Mouse (Mus musculus): ENCODE data around the gene Rbms3.

DNA sequence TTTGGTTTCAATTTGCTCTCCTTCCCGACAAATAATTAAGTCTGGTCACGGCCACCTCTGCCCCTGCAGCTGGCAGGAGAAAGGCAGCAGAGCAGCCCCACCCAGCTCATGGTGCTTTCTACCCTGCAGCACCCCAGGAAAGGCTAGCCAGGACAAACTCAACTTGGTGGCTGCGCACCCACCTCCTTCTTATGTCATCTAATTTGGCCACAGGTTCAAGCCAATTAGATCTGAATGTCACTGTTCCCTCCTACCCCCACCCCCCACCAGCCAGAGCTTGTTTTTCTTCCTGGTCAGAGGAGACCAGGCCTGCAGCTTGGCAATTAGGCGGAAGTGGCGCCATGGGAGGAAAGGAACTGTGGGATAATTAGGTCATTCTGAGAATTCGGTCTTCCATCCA is 664.0 kb downstream of the Rbms3 start:
- TF ChIP-seq CTCF (IDR thresholded peaks at IDR 0.05; ENCODE audit: insufficient read depth, low read depth, low read length): no peak
- TF ChIP-seq POLR2A (IDR thresholded peaks at IDR 0.05; ENCODE audit: insufficient read depth, low read depth, low read length): no peak
